Mouse (Mus musculus): ENCODE data around the gene Ldhd. TPM values are rescaled to one million over a fixed set of nuclear protein-coding genes. Genes with fewer than 3 reads are reported as not detected.

Gene Ldhd
- total and polyA plus RNA-seq, 3 experiments = 0.08 TPM; not detected in 2

DNA sequence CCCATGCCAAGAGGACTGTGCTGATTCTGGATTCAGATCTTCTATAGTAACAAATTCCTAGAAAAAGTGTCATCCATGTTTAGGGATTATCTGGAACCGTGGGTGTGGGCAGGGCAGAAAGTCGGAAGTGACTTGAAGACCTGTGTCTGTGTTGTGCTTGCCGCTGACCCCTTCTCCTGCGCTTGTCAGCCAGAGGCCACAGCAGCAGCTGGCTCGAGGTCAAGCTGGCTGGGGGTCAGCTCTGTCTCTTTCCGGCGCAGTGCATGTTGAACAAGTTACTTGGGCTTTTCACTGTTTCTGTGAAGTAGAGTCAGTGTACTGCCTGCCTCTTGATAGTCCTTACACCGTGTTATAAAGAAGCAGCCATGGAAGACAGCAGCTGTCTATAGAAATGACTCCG, 23.2 kb downstream of the Ldhd start:
- dilution Hi-C loops (cut with MboI; ENCODE audit: extremely low pct_ligation_motif_present, extremely low pct_unique_long_range_greater_than_20kb, low sequenced_read_pairs) (no loop called here), in situ Hi-C loops (cut with MboI; ENCODE audit: low pct_ligation_motif_present, low pct_unique_long_range_greater_than_20kb, low sequenced_read_pairs) (no loop called here)
- H3K4me2 ChIP-seq (ENCODE audit: insufficient read depth, low read depth, poor library complexity, severe bottlenecking) = no peak overlapping the region
- no peak overlapping the region for H3K9ac ChIP-seq (ENCODE audit: insufficient read depth, low read depth)
- no peaks in the 10 kb centered on the region for H3K4me1 ChIP-seq (ENCODE audit: control insufficient read depth in 1 of 2, insufficient read depth in 2 of 2)
- H3K4me3 ChIP-seq (replicated peaks in 1 of 3; ENCODE audit: low read depth in 2 of 3, low read length in 2 of 3, poor library complexity in 1 of 3) = no peak overlapping the region
- no peak for DNase-seq (ENCODE audit: extremely low read depth)
- no peak overlapping the region for H3K27ac ChIP-seq (ENCODE audit: insufficient read depth, low read depth)
- no peaks in the 10 kb centered on the region for H3K27me3 ChIP-seq (replicated peaks)
- H3K36me3 ChIP-seq (replicated peaks in 1 of 2; ENCODE audit: control insufficient read depth in 1 of 2, insufficient read depth in 1 of 2, low read length in 1 of 2) = peaks cover 0 to 54% of the 10 kb centered on the region in 2 experiments
- H3K79me2 ChIP-seq (replicated peaks; ENCODE audit: control insufficient read depth, extremely low read depth, insufficient read depth, poor library complexity, severe bottlenecking) = no peaks in the 10 kb centered on the region
- H3K9me3 ChIP-seq (replicated peaks; ENCODE audit: low read length) = no peaks in the 10 kb centered on the region
- TF ChIP-seq MEF2A (IDR thresholded peaks at IDR 0.05; ENCODE audit: borderline replicate concordance, low read depth, low read length) = no peak
- TF ChIP-seq TBP (conservative IDR thresholded peaks at IDR 0.05; ENCODE audit: low read depth, low read length) = no peak
- TF ChIP-seq TCF12 (IDR thresholded peaks at IDR 0.05; ENCODE audit: low read depth, low read length) = no peak
- no peak for TF ChIP-seq ZMIZ1 (IDR thresholded peaks at IDR 0.05; ENCODE audit: low read depth, low read length)
- no peak for TF ChIP-seq MAX (IDR thresholded peaks at IDR 0.05; ENCODE audit: low read length)
- no peak for TF ChIP-seq BHLHE40 (IDR thresholded peaks at IDR 0.05; ENCODE audit: low read depth, low read length)
- TF ChIP-seq IRF4 (IDR thresholded peaks at IDR 0.05; ENCODE audit: low read depth, low read length) = no peak
- TF ChIP-seq MAFK (IDR thresholded peaks at IDR 0.05; ENCODE audit: insufficient replicate concordance, low read length) = no peak
- no peak for TF ChIP-seq MXI1 (IDR thresholded peaks at IDR 0.05; ENCODE audit: low read depth, low read length)
- TF ChIP-seq JUN (IDR thresholded peaks at IDR 0.05; ENCODE audit: insufficient read depth, low read depth, low read length) = no peak
- TF ChIP-seq ELF1 (IDR thresholded peaks at IDR 0.05; ENCODE audit: low read depth, low read length) = no peak
- no peak for TF ChIP-seq POLR2A (IDR thresholded peaks at IDR 0.05; ENCODE audit: low read depth, low read length)
- no peak for TF ChIP-seq PAX5 (IDR thresholded peaks at IDR 0.05; ENCODE audit: low read length)
- no peak for TF ChIP-seq ZNF384 (IDR thresholded peaks at IDR 0.05; ENCODE audit: low read depth, low read length)

DNA sequence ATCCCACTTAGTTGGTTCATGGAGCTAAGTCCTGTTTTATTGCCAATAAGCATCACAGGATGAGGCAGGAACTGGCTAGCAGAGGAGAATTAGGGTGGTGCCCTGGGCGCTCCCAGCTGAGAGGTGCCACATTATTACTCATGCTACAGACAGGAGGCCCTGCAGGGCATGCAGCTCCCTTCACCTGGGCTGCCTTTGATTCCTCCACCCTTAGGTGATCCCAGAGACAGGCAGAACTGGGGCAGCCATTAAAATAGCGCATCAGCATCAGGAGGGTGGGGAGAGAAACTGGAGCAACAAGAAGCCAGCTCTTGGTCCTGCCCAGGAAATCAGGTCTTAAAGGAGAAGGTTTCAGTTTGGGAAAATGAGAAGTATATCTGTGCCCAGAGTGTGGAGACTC, 25.2 kb downstream of the Ldhd start:
- in situ Hi-C loops (cut with MboI; ENCODE audit: low pct_ligation_motif_present, low pct_unique_long_range_greater_than_20kb, low sequenced_read_pairs) = no loop called here
- Histone ChIP-seq H3K4me2 (ENCODE audit: insufficient read depth, low read depth, poor library complexity, severe bottlenecking) (no peak overlapping the region), H3K27ac (ENCODE audit: insufficient read depth, low read depth) (no peak overlapping the region), H3K9ac (ENCODE audit: insufficient read depth, low read depth) (no peak overlapping the region), H3K4me1 (ENCODE audit: control insufficient read depth in 1 of 2, insufficient read depth in 2 of 2) (no peaks in the 10 kb centered on the region), H3K79me2 (replicated peaks; ENCODE audit: control insufficient read depth, extremely low read depth, insufficient read depth, poor library complexity, severe bottlenecking) (no peaks in the 10 kb centered on the region), H3K9me3 (replicated peaks; ENCODE audit: low read length) (no peaks in the 10 kb centered on the region), H3K27me3 (replicated peaks) (no peaks in the 10 kb centered on the region), H3K36me3 (replicated peaks in 1 of 2; ENCODE audit: control insufficient read depth in 1 of 2, insufficient read depth in 1 of 2, low read length in 1 of 2) (peaks cover 0 to 45% of the 10 kb centered on the region in 2 experiments), H3K4me3 (replicated peaks in 1 of 3; ENCODE audit: low read depth in 2 of 3, low read length in 2 of 3, poor library complexity in 1 of 3) (no peak overlapping the region)
- TF ChIP-seq E2F4 (IDR thresholded peaks at IDR 0.05; ENCODE audit: insufficient replicate concordance, low read depth, low read length) = no peak
- no peak for TF ChIP-seq BHLHE40 (IDR thresholded peaks at IDR 0.05; ENCODE audit: low read depth, low read length)
- no peak for TF ChIP-seq POLR2AphosphoS2 (IDR thresholded peaks at IDR 0.05; ENCODE audit: low read depth, low read length)
- TF ChIP-seq MAX (IDR thresholded peaks at IDR 0.05; ENCODE audit: low read length) = no peak
- no peak for TF ChIP-seq CHD2 (IDR thresholded peaks at IDR 0.05; ENCODE audit: low read length)
- TF ChIP-seq TCF12 (IDR thresholded peaks at IDR 0.05; ENCODE audit: low read depth, low read length) = no peak
- TF ChIP-seq ZMIZ1 (IDR thresholded peaks at IDR 0.05; ENCODE audit: low read depth, low read length) = no peak
- TF ChIP-seq RCOR1 (conservative IDR thresholded peaks at IDR 0.05; ENCODE audit: low read depth, low read length) = no peak
- TF ChIP-seq ETS1 (conservative IDR thresholded peaks at IDR 0.05; ENCODE audit: low read depth, low read length) = no peak
- TF ChIP-seq MAFK (IDR thresholded peaks at IDR 0.05; ENCODE audit: insufficient replicate concordance, low read length) = no peak
- TF ChIP-seq TBP (conservative IDR thresholded peaks at IDR 0.05; ENCODE audit: low read depth, low read length) = no peak
- TF ChIP-seq NRF1 (IDR thresholded peaks at IDR 0.05; ENCODE audit: low read depth, low read length) = no peak
- TF ChIP-seq CHD1 (IDR thresholded peaks at IDR 0.05; ENCODE audit: low read depth, low read length) = no peak
- TF ChIP-seq ZNF384 (IDR thresholded peaks at IDR 0.05; ENCODE audit: low read depth, low read length) = no peak
- no peak for TF ChIP-seq EP300 (IDR thresholded peaks at IDR 0.05; ENCODE audit: low read length)
- TF ChIP-seq NELFE (IDR thresholded peaks at IDR 0.05; ENCODE audit: low read depth, low read length) = no peak
- TF ChIP-seq UBTF (IDR thresholded peaks at IDR 0.05; ENCODE audit: low read depth, low read length) = no peak
- no peak for TF ChIP-seq ZKSCAN1 (IDR thresholded peaks at IDR 0.05; ENCODE audit: borderline replicate concordance, low read depth, low read length)
- no peak for TF ChIP-seq HCFC1 (IDR thresholded peaks at IDR 0.05; ENCODE audit: low read depth, low read length)
- dilution Hi-C loops (cut with MboI; ENCODE audit: extremely low pct_ligation_motif_present, extremely low pct_unique_long_range_greater_than_20kb, low sequenced_read_pairs) = no loop called here
- no peak for DNase-seq (ENCODE audit: extremely low read depth)

Measured in CH12.LX (cell line).